ENCODE assay signal across 26 mouse cellular contexts in the genomic region with DNA sequence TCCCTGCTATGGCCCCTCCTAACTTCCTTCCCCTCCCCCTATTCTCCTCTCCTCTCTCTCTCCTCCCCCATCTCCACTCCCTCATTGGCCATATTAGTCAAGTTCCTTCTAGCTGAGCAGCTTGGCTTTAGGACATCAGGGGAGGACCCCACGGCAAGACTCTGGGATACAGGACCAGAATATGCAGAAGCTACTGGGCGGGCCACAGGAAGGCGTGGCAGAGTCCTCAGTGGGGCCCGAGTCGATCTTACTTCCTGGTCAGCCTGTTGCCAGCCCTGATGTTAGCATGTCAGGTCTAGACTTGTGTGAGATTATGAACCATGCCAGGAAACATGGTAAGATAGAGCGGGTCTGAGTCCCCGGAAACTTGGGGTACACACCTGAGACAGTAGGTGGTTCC. TPM values are rescaled to one million over a fixed set of nuclear protein-coding genes. Genes with fewer than 3 reads are reported as not detected.
"Had no signal": no experiment of that assay in that cellular context is flagged by ENCODE, and none has a peak within 500 bp of the region (broad histone marks: within the 10 kb centered on the region; RNA-seq: fewer than 3 reads in every experiment).

No protein-coding gene starts in this region.

- DNase-seq: kidney, adult 2 months; kidney, postnatal 10 days; kidney, postnatal 36 days; layer of hippocampus, postnatal 36 days; left cerebral cortex, postnatal 4 days; lung, adult 2 months; lung, postnatal 14 days; lung, postnatal 4 days; midbrain, embryonic 14.5 days; retina, postnatal 1 day; right cerebral cortex, postnatal 25 days; spleen, adult 18-20 months; thymus, adult 18-20 months; thymus, postnatal 36 days had no signal

- H3K9ac ChIP-seq: kidney, embryonic 15.5 days; limb, embryonic 12.5 days; limb, embryonic 15.5 days; liver, embryonic 12.5 days; liver, embryonic 15.5 days; neural tube, embryonic 13.5 days; stomach, embryonic 15.5 days had no signal

- H3K36me3 ChIP-seq: kidney, embryonic 15.5 days; limb, embryonic 12.5 days; limb, embryonic 15.5 days; liver, embryonic 12.5 days; liver, embryonic 15.5 days; neural tube, embryonic 13.5 days; stomach, embryonic 15.5 days had no signal

- H3K27me3 ChIP-seq: limb, embryonic 15.5 days; neural tube, embryonic 13.5 days; stomach, embryonic 15.5 days had no signal

- H3K27ac ChIP-seq: kidney, embryonic 15.5 days; left cerebral cortex, adult 2 months; limb, embryonic 12.5 days; limb, embryonic 15.5 days; liver, embryonic 12.5 days; liver, embryonic 15.5 days; neural tube, embryonic 13.5 days; stomach, embryonic 15.5 days had no signal

- H3K4me2 ChIP-seq: kidney, embryonic 15.5 days; limb, embryonic 12.5 days; limb, embryonic 15.5 days; liver, embryonic 12.5 days; liver, embryonic 15.5 days; midbrain, embryonic 11.5 days; neural tube, embryonic 13.5 days; stomach, embryonic 15.5 days had no signal

- H3K4me3 ChIP-seq: kidney, embryonic 15.5 days; left cerebral cortex, adult 2 months; limb, embryonic 12.5 days; limb, embryonic 15.5 days; liver, embryonic 12.5 days; liver, embryonic 15.5 days; neural tube, embryonic 13.5 days; stomach, embryonic 15.5 days had no signal

- H3K9me3 ChIP-seq: kidney, embryonic 15.5 days; limb, embryonic 12.5 days; limb, embryonic 15.5 days; liver, embryonic 12.5 days; liver, embryonic 15.5 days; neural tube, embryonic 13.5 days; stomach, embryonic 15.5 days had no signal

- ATAC-seq: liver, embryonic 12.5 days had no signal

- H3K4me1 ChIP-seq: kidney, embryonic 15.5 days; limb, embryonic 12.5 days; limb, embryonic 15.5 days; liver, embryonic 12.5 days; liver, embryonic 15.5 days; neural tube, embryonic 13.5 days had no signal

RNA-seq across cellular contexts. Expression of gene Arhgef19, which starts 10.6 kb away (rescaled TPM):
- total RNA-seq: megakaryocyte progenitor cell, adult 5-6 weeks; megakaryocyte-erythroid progenitor cell, adult 5-6 weeks; neutrophil, adult 5-6 weeks had no signal
